Mouse (Mus musculus) liver, embryonic 11.5 days (tissue): ENCODE data around the gene Esp8. TPM values are rescaled to one million over a fixed set of nuclear protein-coding genes. Genes with fewer than 3 reads are reported as not detected.

Experiments
- polyA plus RNA-seq: library from polyadenylated mRNA; unstranded; fragments of >200 nt; fragmentation: Nextera tagmentation; extraction: Ambion mirVana; gene quantifications from 2 replicates; pipeline ENCODE4 v1.2.1, GENCODE M21; 2014

The Esp8 gene
- polyA plus RNA-seq, 1 experiment from 2014 or later: not detected

Other genes with a start within 250 kb of the Esp8 start
- not detected in 2 replicates for gene Crisp1, start 200.8 kb upstream of the Esp8 start, polyA plus RNA-seq
- not detected in 2 replicates for gene Esp6, start 41.5 kb downstream of the Esp8 start, polyA plus RNA-seq
- gene Esp4, start 78.6 kb downstream of the Esp8 start, polyA plus RNA-seq: not detected in 2 replicates
- gene Esp3, start 112.1 kb downstream of the Esp8 start, polyA plus RNA-seq: not detected in 2 replicates
- not detected in 2 replicates for gene Esp1, start 207.1 kb downstream of the Esp8 start, polyA plus RNA-seq